Mouse (Mus musculus): ENCODE measurements around the gene Ldhal6b. TPM values are rescaled to one million over a fixed set of nuclear protein-coding genes. Genes with fewer than 3 reads are reported as not detected.

Ldhal6b gene
- polyA plus RNA-seq, 1 experiment = not detected

- Histone ChIP-seq H3K4me3 (replicated peaks) (no peak overlapping the region), H3K36me3 (replicated peaks; ENCODE audit: low read length) (no peaks in the 10 kb centered on the region), H3K4me1 (peaks cover 26% of the 10 kb centered on the region), H3K27me3 (replicated peaks) (peaks cover 6% of the 10 kb centered on the region), H3K9me3 (peaks cover 6% of the 10 kb centered on the region; the same call in 1 of the 2 replicates)
- TF ChIP-seq FLI1 (IDR thresholded peaks at IDR 0.05; ENCODE audit: low read length) (no peak), GATA1 (IDR thresholded peaks at IDR 0.05; ENCODE audit: borderline replicate concordance, low read length) (no peak)
Measured at GRCm38 (mm10) chr17:5377151-5377929, 41.2 kb downstream of the Ldhal6b start.

DNA sequence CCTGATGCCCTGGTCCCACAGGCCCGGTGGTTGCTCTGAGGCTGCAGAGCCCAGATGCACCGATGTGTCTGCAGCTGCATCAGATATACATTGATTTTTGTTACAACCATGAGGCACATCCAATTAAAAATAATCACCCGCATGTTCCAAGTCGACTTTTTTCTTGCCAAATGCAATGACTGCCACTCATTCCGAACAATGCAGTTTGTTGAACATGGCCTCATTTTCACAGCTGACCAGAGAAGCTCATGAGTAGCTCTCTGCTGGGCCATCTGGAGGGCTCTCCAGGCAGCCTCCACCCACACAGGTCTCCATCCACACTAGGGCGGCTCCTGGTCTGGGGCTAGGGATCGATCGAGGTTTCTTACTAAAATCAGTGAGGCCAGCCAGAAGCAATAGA, 45.6 kb downstream of the Ldhal6b start:
- peaks cover 10% of the 10 kb centered on the region for H3K27me3 ChIP-seq (replicated peaks)
- H3K4me1 ChIP-seq = peaks cover 19% of the 10 kb centered on the region
- H3K9me3 ChIP-seq = peaks cover 22% of the 10 kb centered on the region
- no peak for TF ChIP-seq GATA1 (IDR thresholded peaks at IDR 0.05; ENCODE audit: borderline replicate concordance, low read length)
- TF ChIP-seq FLI1 (IDR thresholded peaks at IDR 0.05; ENCODE audit: low read length) = no peak
- H3K4me3 ChIP-seq (replicated peaks) = no peak overlapping the region
- no peaks in the 10 kb centered on the region for H3K36me3 ChIP-seq (replicated peaks; ENCODE audit: low read length)

DNA sequence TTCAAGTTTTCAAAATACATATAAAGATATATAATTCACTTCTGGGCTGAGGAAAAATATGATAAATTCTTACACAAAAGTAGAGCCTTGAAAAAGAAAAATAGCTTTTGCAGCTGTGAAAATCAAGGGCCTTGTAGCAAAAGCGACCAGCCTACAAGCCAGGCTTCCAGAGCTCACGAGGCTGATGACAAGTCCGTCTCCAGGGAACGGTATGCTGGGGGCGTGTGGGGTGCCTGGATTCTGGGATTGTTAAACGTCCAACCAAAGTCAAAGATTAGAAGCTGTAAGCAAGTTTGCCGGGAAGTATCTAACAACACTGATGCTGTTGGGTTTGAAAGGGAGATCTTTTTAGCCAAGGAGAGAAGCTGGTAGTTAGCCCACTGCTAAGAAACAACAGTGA, 47.0 kb downstream of the Ldhal6b start:
- H3K4me1 ChIP-seq = peaks cover 5% of the 10 kb centered on the region
- peaks cover 22% of the 10 kb centered on the region for H3K9me3 ChIP-seq
- H3K27me3 ChIP-seq (replicated peaks) = peaks cover 8% of the 10 kb centered on the region
- H3K4me3 ChIP-seq (replicated peaks) = no peak overlapping the region
- no peaks in the 10 kb centered on the region for H3K36me3 ChIP-seq (replicated peaks; ENCODE audit: low read length)
- no peak for TF ChIP-seq GATA1 (IDR thresholded peaks at IDR 0.05; ENCODE audit: borderline replicate concordance, low read length)

DNA sequence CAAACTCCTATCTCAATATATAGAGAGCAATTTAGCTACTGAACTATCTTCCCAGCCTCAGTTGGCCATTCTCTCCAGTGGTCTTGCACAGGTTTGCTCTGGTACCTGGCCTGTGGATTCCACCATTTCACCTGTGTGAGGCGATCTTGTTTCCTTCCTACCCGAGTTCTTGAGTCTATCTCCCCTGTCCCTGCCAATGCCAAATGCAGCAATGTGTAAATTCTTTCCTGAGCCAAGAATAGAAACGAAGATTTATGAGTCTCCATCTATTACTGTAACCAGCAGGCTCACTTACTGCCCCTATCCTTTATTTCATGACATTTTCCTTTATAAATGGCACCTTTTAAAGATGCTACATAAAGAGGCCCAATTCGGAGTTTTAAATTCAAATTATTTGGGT, 47.5 kb downstream of the Ldhal6b start:
- Histone ChIP-seq H3K36me3 (replicated peaks; ENCODE audit: low read length) (no peaks in the 10 kb centered on the region), H3K4me3 (replicated peaks) (no peak overlapping the region), H3K9me3 (peaks cover 22% of the 10 kb centered on the region), H3K4me1 (peaks cover 9% of the 10 kb centered on the region), H3K27me3 (replicated peaks) (peaks cover 8% of the 10 kb centered on the region)
- no peak for TF ChIP-seq FLI1 (IDR thresholded peaks at IDR 0.05; ENCODE audit: low read length)
- no peak for TF ChIP-seq GATA1 (IDR thresholded peaks at IDR 0.05; ENCODE audit: borderline replicate concordance, low read length)

Other genes with a start within 250 kb of the Ldhal6b start
- gene Tmem242, start 21.5 kb upstream of the Ldhal6b start, polyA plus RNA-seq (2012; ENCODE audit: insufficient read depth, low replicate concordance) = 14.4 and 50.8 TPM in 2 replicates
- 8.5 and 12.5 TPM in 2 replicates for gene Zdhhc14, start 73.8 kb upstream of the Ldhal6b start, polyA plus RNA-seq (2012; ENCODE audit: insufficient read depth, low replicate concordance)

Data from megakaryocyte, embryonic 14.5 days (primary cell).